Mouse (Mus musculus): ENCODE measurements at regions not wholly inside any gene's neighbourhood (a gene's known extent, or its start where the extent isn't known, plus 50 kb on each side); places are given as distances from the start of the nearest gene placed in this dataset.

DNA sequence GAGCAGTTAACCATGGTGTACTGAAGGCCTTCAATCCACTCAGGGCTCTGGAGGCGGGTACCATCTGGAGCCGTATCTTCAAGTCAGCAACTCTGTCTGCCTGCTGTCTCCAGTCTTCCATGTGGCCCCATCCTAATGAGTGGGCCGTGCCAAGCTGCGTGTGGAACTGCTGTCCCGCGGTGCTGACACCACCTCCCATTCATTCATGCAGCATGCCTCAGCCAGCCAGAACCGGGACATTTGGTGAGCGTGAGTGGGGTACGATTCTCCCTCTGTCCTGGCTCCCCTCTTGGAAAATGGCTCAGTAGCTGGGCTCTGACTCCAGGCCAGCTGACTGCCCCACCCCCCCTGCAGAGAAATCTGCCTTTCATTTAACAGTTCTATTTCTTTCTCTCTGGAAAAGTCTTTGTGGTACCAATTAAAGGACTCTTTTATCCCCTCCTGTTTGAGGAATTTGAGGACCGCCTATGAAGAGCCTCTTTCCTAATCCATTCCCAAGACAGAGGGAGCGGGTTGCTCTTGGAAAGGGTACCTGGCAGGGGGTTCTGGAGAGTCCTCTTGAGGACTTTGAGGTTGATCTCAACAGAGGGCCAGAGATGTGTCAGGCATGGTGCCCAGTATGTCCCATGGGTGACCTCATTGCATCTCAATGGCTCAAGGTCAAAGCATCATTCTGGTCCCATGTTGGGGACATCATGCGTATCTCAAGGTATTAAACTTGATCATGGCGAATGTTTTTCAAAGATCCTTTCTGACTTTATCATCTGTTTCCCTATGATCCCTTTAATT, 55.5 kb upstream of the Brd7 start:
- Histone ChIP-seq H3K4me1 (peaks cover 5% of the 10 kb centered on the region; the same call in 1 of the 2 replicates), H3K27me3 (no peaks in the 10 kb centered on the region), H3K9me3 (peaks cover 2% of the 10 kb centered on the region; the same call in 1 of the 2 replicates), H3K4me2 (replicated peaks) (no peak overlapping the region), H3K4me3 (no peak overlapping the region), H3K9ac (no peak overlapping the region), H3K27ac (0 out of 2 replicates have a peak overlapping the region, but pooled peaks have one; percentile 23), H3K36me3 (no peaks in the 10 kb centered on the region)
- ATAC-seq (ENCODE audit: insufficient number of reproducible peaks, insufficient read depth, low FRiP score, low TSS enrichment): peak; percentile 64; the same call in 1 of the 2 replicates
- WGBS: 43% methylated on average over 13 of the region's 13 CpGs

DNA sequence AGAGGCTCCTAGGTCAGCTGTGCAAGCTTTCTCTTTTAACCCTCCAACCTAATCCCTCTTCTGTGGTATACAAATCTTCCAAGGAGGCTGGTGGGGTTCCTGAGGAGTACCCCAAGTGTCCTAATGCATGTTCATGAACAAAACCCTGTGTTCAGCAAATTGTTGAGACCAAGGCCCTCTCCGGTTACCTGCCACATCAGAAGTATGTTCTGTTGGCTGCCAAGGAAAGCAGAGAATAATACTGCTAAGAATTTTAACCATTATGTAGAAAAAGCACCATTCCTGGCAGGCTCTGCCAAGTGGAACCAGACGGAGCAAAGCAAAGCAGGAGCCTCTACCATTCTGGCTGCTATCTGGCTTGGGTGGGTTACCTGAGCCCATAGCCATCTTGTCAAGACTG, 61.3 kb upstream of the Brd7 start:
- no peak for ATAC-seq (ENCODE audit: insufficient number of reproducible peaks, insufficient read depth, low FRiP score, low TSS enrichment)
- Histone ChIP-seq H3K4me2 (replicated peaks) (no peak overlapping the region), H3K9ac (no peak overlapping the region), H3K4me3 (no peak overlapping the region), H3K4me1 (no peaks in the 10 kb centered on the region; the same call in 1 of the 2 replicates), H3K36me3 (no peaks in the 10 kb centered on the region), H3K9me3 (peaks cover 2% of the 10 kb centered on the region; the same call in 1 of the 2 replicates), H3K27me3 (no peaks in the 10 kb centered on the region), H3K27ac (no peak overlapping the region)
- WGBS: 72% methylated on average over 2 of the region's 2 CpGs

DNA sequence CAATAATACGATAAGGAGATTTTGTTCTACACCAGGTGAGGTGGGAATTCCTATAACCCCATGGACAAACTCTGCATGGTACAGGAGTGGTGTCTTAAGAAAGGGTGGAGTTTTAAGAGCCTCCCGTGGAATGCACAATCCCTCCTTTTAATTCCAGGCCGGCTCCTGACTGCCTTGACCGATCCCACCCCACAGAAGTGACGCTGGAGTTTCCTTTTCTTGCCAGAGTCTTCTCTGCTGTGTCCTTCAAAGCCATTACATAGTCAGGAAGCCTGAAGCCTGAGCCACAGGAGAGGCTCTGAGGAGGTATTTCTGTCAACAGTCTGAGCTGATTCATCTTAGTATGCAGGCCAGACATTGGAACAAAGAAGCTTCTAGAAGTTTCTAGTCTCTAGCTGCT, 66.6 kb upstream of the Brd7 start:
- 68% methylated on average over 5 of the region's 5 CpGs for WGBS
- no peak for ATAC-seq (ENCODE audit: insufficient number of reproducible peaks, insufficient read depth, low FRiP score, low TSS enrichment)
- no peaks in the 10 kb centered on the region for H3K36me3 ChIP-seq
- no peak overlapping the region for H3K27ac ChIP-seq
- H3K4me2 ChIP-seq (replicated peaks): no peak overlapping the region
- no peaks in the 10 kb centered on the region for H3K9me3 ChIP-seq
- H3K9ac ChIP-seq: no peak overlapping the region
- H3K4me3 ChIP-seq: no peak overlapping the region
- H3K4me1 ChIP-seq: peaks cover 5% of the 10 kb centered on the region; the same call in 1 of the 2 replicates
- no peaks in the 10 kb centered on the region for H3K27me3 ChIP-seq

DNA sequence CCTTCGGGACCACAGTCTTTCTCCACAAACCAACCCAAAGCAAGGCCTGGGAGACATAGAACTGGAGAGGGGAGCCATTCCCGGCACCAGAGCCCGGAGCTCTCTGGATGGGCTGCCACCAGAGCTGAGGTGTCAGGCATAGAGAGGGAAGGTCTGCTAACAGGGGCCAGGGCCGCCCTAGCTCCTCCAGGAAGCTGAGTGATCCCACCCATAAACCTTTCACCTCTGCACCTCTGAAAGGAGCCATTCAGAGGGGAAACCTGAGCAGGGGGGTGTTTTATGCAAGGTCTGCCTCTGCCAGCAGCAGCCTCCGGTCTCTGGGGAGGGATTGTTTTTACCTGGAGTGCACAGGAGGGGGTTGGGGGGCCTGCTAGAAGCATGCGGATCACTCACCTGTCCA, 69.4 kb upstream of the Brd7 start:
- Histone ChIP-seq H3K27me3 (peaks cover under 1% of the 10 kb centered on the region; the same call in 1 of the 2 replicates), H3K9ac (0 out of 2 replicates have a peak overlapping the region, but pooled peaks have one; percentile 7), H3K4me3 (no peak overlapping the region), H3K4me1 (peaks cover 5% of the 10 kb centered on the region; the same call in 1 of the 2 replicates), H3K9me3 (no peaks in the 10 kb centered on the region), H3K27ac (0 out of 2 replicates have a peak overlapping the region, but pooled peaks have one; percentile 36), H3K36me3 (no peaks in the 10 kb centered on the region), H3K4me2 (replicated peaks) (no peak overlapping the region)
- 0 out of 2 replicates have a peak, but pooled peaks have one; percentile 15 for ATAC-seq (ENCODE audit: insufficient number of reproducible peaks, insufficient read depth, low FRiP score, low TSS enrichment)
- 40% methylated on average over 6 of the region's 6 CpGs for WGBS

DNA sequence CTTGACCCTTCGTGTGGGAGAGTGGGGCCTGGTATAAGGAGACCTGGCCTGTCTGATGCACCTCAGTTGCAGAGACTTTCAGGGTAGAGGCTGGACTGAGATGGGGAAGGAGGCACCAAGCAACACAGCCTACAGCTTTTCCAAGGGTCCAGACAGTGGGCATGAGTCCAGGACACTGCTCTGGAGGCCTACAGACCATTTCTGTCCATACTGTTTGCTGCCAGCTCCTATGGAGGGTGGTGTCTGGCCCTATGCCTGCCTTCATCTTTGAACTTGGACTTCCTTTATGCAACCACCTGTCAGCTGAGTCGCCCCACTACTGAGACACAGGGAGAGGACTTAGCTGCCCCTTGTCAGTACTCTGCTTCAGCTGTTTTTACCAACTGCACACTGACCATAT, 73.7 kb upstream of the Brd7 start:
- no peak for ATAC-seq (ENCODE audit: insufficient number of reproducible peaks, insufficient read depth, low FRiP score, low TSS enrichment)
- Histone ChIP-seq H3K4me2 (replicated peaks) (no peak overlapping the region), H3K9me3 (no peaks in the 10 kb centered on the region), H3K36me3 (no peaks in the 10 kb centered on the region), H3K4me3 (no peak overlapping the region), H3K27ac (no peak overlapping the region), H3K4me1 (peaks cover 8% of the 10 kb centered on the region; the same call in 1 of the 2 replicates), H3K27me3 (peaks cover 23% of the 10 kb centered on the region; the same call in 1 of the 2 replicates), H3K9ac (no peak overlapping the region)
- 79% methylated on average over 2 of the region's 2 CpGs for WGBS

GRCm38 (mm10) chr8:88440219-88440618, 78.2 kb upstream of the Brd7 start:
- H3K4me3 ChIP-seq: no peak overlapping the region
- 0 out of 2 replicates have a peak, but pooled peaks cover 3% of the 10 kb centered on the region for H3K4me1 ChIP-seq
- H3K36me3 ChIP-seq: no peaks in the 10 kb centered on the region
- H3K4me2 ChIP-seq (replicated peaks): no peak overlapping the region
- no peak for ATAC-seq (ENCODE audit: insufficient number of reproducible peaks, insufficient read depth, low FRiP score, low TSS enrichment)
- H3K27me3 ChIP-seq: peaks cover 23% of the 10 kb centered on the region; the same call in 1 of the 2 replicates
- H3K27ac ChIP-seq: no peak overlapping the region
- no peak overlapping the region for H3K9ac ChIP-seq
- 49% methylated on average over 15 of the region's 15 CpGs for WGBS
- no peaks in the 10 kb centered on the region for H3K9me3 ChIP-seq

DNA sequence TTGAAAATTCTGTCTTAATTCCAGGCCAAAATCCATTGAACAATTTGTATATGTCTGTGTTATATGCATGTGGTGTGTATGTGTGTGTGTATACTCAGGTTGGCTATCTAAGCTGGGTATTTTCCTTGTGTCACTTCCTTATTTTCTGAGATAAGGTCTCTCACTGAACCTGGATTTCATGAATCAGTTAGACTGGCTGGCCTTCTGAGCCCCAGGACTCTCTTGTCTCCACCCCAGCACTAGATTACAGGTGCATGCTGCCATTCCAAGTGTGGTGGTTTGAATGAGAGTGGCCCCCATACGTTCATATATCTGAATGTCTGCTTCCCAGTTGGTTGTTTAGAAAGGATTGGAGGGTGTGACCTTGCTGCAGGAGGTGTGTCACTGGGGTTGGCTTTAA, 77.8 kb upstream of the Nkd1 start:
- WGBS: 42% methylated on average over 1 of the region's 1 CpGs
- Histone ChIP-seq H3K4me3 (no peak overlapping the region), H3K4me2 (replicated peaks) (no peak overlapping the region), H3K4me1 (0 out of 2 replicates have a peak, but pooled peaks cover 3% of the 10 kb centered on the region), H3K27me3 (0 out of 2 replicates have a peak, but pooled peaks cover 9% of the 10 kb centered on the region), H3K9ac (no peak overlapping the region), H3K27ac (no peak overlapping the region), H3K36me3 (no peaks in the 10 kb centered on the region), H3K9me3 (no peaks in the 10 kb centered on the region)
- ATAC-seq (ENCODE audit: insufficient number of reproducible peaks, insufficient read depth, low FRiP score, low TSS enrichment): no peak

GRCm38 (mm10) chr8:88447406-88447805, 73.7 kb upstream of the Nkd1 start:
- no peak overlapping the region for H3K9ac ChIP-seq
- no peak overlapping the region for H3K4me2 ChIP-seq (replicated peaks)
- no peak overlapping the region for H3K27ac ChIP-seq
- H3K36me3 ChIP-seq: no peaks in the 10 kb centered on the region
- H3K27me3 ChIP-seq: peaks cover 25% of the 10 kb centered on the region
- no peaks in the 10 kb centered on the region for H3K9me3 ChIP-seq
- ATAC-seq (ENCODE audit: insufficient number of reproducible peaks, insufficient read depth, low FRiP score, low TSS enrichment): no peak
- 49% methylated on average over 6 of the region's 6 CpGs for WGBS
- peaks cover 13% of the 10 kb centered on the region for H3K4me1 ChIP-seq
- no peak overlapping the region for H3K4me3 ChIP-seq

DNA sequence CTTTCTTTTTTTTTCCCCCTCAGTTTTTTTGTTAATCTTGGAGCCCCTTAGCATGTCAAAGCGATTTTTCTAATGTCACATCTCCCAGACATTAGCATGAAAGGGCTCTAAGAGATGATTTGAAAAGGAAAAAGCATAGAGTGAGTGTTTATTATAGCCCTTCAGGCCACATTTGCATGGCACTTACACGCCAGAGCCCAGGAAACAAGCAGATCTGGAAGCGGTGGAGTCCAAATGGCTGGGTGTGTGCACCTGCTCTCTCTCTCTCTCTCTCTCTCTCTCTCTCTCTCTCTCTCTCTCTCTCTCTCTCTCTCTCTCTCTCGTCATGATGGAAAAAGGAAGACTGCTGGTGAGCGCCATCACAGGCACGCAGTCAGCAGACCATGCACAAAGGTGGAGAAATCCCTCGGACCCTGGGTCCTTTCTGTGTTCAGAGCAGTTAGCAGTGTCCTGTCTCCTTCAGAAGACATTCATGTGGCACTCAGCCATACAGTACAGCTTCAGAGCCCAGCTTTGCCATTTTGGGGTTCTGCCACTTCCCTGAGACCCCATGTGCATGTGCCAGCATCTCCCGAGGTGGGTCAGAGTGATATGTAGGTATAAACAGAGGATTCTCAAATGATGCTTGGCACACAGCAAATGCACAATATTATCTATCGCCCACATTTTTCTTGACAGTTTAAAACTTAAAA, 73.2 kb upstream of the Nkd1 start:
- no peak for ATAC-seq (ENCODE audit: insufficient number of reproducible peaks, insufficient read depth, low FRiP score, low TSS enrichment)
- Histone ChIP-seq H3K4me2 (replicated peaks) (no peak overlapping the region), H3K36me3 (no peaks in the 10 kb centered on the region), H3K4me3 (no peak overlapping the region), H3K9me3 (no peaks in the 10 kb centered on the region), H3K4me1 (peaks cover 13% of the 10 kb centered on the region), H3K27me3 (peaks cover 31% of the 10 kb centered on the region), H3K27ac (no peak overlapping the region), H3K9ac (no peak overlapping the region)
- WGBS: 83% methylated on average over 8 of the region's 9 CpGs

- WGBS: 77% methylated on average over 9 of the region's 9 CpGs
These were observed 72.2 kb upstream of the Nkd1 start for GRCm38 (mm10) chr8:88449001-88449400.

DNA sequence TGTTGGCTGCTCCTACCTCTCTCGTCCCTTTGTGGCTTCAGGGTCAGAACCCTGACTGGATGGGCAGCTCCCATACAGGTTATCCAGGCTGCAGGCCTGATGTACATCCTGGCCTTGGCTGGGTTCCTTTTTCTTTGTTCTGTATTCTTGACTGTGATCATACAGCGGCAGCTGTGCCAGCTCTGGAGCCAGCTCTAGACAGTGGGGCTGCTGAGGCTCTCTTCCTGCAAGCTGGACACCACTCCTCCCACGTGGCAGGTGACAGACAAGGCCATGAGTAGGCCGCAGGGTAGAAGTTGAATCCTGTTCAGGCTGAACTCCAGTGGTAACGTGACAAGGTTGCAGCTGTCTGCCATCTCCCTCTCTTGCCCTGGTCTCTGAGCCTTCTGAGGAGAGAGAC, 71.6 kb upstream of the Nkd1 start:
- Histone ChIP-seq H3K36me3 (no peaks in the 10 kb centered on the region), H3K4me2 (replicated peaks) (no peak overlapping the region), H3K27ac (no peak overlapping the region), H3K4me3 (no peak overlapping the region), H3K4me1 (peaks cover 19% of the 10 kb centered on the region), H3K9me3 (no peaks in the 10 kb centered on the region), H3K27me3 (peaks cover 45% of the 10 kb centered on the region), H3K9ac (no peak overlapping the region)
- no peak for ATAC-seq (ENCODE audit: insufficient number of reproducible peaks, insufficient read depth, low FRiP score, low TSS enrichment)
- 71% methylated on average over 5 of the region's 5 CpGs for WGBS

More at GRCm38 (mm10) chr8:88449001-88449400, 72.2 kb upstream of the Nkd1 start:
- Histone ChIP-seq H3K4me3 (no peak overlapping the region), H3K36me3 (no peaks in the 10 kb centered on the region), H3K9ac (no peak overlapping the region), H3K4me1 (peaks cover 16% of the 10 kb centered on the region), H3K27me3 (peaks cover 40% of the 10 kb centered on the region), H3K27ac (no peak overlapping the region), H3K4me2 (replicated peaks) (no peak overlapping the region), H3K9me3 (no peaks in the 10 kb centered on the region)
- ATAC-seq (ENCODE audit: insufficient number of reproducible peaks, insufficient read depth, low FRiP score, low TSS enrichment): no peak
